Mouse (Mus musculus) olfactory bulb, adult 2 months (tissue): Measurements from ENCODE around the gene Tulp1.

Experiments used
- CTCF ChIP-seq: fragments of 200-500 bp; IDR thresholded peaks from 2 replicates; pipeline ENCODE4 v1.5.1; 2012; ENCODE audit warnings: low read depth, mild to moderate bottlenecking, low read length, moderate library complexity; ENCODE audit not compliant: insufficient read depth
- POLR2A ChIP-seq: fragments of 200-500 bp; IDR thresholded peaks from 2 replicates; pipeline ENCODE4 v1.6.1; 2012; ENCODE audit warnings: mild to moderate bottlenecking, low read depth, low read length, moderate library complexity; ENCODE audit not compliant: insufficient read depth

- TF ChIP-seq CTCF (peak; percentile 75), POLR2A (peak; percentile 89)
Observed at GRCm38 (mm10) chr17:28328366-28328928, 36.6 kb downstream of the Tulp1 start, which contains the start of gene Rpl10a.
